Mouse (Mus musculus): ENCODE measurements around the gene Grap. TPM values are rescaled to one million over a fixed set of nuclear protein-coding genes. Genes with fewer than 3 reads are reported as not detected.

Grap gene
- total and polyA plus RNA-seq, 3 experiments: 4.3 to 10.0 (median 7.2) TPM

DNA sequence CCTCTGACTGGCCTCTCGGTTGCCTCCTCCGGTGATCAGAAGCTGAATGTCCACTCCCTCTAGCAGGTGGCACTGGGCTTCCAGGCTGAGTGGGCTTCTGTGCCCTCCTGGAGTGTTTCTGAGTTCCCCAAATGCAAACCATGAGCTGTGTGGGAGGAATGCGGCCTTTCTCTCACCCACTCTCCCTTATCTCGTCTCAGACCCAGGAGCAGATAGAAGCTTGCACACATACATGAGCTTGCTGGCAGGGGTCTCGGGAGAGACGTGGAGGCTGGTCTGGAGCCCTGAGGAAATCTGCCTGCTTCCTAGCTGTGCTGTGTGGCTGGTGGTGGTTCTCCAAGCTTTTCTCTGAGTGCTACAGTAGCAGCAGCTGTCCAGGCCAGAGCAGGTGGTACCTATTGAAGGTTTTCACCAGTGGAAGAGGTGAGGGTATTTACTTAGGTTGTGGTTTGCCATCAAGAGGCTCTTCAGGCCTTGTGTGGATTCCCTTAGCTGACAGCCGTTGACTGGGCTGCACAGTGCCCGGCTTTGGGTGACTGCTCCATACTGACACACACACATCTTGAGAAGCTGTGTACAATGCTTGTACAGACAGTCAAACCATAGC is 32.2 kb downstream of the Grap start:
- no peak overlapping the region for H3K4me3 ChIP-seq (ENCODE audit: low read depth, low read length)
- TF ChIP-seq GATA2 (IDR thresholded peaks at IDR 0.05; ENCODE audit: borderline replicate concordance, low read depth, low read length) (no peak), GATA1 (IDR thresholded peaks at IDR 0.05; ENCODE audit: borderline replicate concordance, low read length) (no peak), TAL1 (conservative IDR thresholded peaks at IDR 0.05; ENCODE audit: low read depth, low read length) (no peak), CTCF (IDR thresholded peaks at IDR 0.05; ENCODE audit: low read depth, low read length) (no peak), POLR2AphosphoS5 (IDR thresholded peaks at IDR 0.05; ENCODE audit: insufficient replicate concordance, low read depth, low read length) (no peak)
- H3K27me3 ChIP-seq (ENCODE audit: insufficient read depth, low read length): peaks cover 23% of the 10 kb centered on the region
- H3K4me1 ChIP-seq (ENCODE audit: insufficient read depth, low read depth, low read length): peaks cover 12% of the 10 kb centered on the region
- no peaks in the 10 kb centered on the region for H3K9me3 ChIP-seq (replicated peaks)
- DNase-seq (ENCODE audit: low spot score): no peak
- H3K36me3 ChIP-seq (replicated peaks): no peaks in the 10 kb centered on the region
- ATAC-seq (ENCODE audit: extremely low read depth, insufficient number of reproducible peaks, low FRiP score, poor library complexity, severe bottlenecking): no peak

DNA sequence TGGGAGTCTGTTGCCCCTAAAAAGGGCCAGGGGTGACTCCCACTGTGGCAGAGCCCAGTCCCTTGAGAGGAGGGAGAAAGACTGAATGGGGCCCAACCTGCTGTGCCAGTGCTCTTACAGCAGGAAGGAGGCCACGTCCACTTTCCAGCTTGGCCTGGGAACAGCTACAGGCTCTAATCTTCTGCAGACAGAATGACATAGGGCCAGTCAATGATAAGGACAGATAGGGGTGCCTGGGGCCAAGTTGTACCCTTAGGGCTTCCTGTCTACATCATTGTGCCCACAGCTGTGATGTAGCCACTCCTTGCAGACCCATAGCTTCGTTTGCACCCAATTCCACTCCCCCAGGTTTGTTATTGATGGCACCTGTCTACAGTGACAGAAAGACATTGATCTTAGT is 33.1 kb downstream of the Grap start:
- Histone ChIP-seq H3K4me1 (ENCODE audit: insufficient read depth, low read depth, low read length) (peaks cover 12% of the 10 kb centered on the region), H3K36me3 (replicated peaks) (no peaks in the 10 kb centered on the region), H3K27me3 (ENCODE audit: insufficient read depth, low read length) (peaks cover 23% of the 10 kb centered on the region), H3K4me3 (ENCODE audit: low read depth, low read length) (no peak overlapping the region), H3K9me3 (replicated peaks) (no peaks in the 10 kb centered on the region)
- ATAC-seq (ENCODE audit: extremely low read depth, insufficient number of reproducible peaks, low FRiP score, poor library complexity, severe bottlenecking) (no peak; the same call in 1 of the 2 replicates), DNase-seq (ENCODE audit: low spot score) (no peak)
- TF ChIP-seq GATA1 (IDR thresholded peaks at IDR 0.05; ENCODE audit: borderline replicate concordance, low read length): no peak
- no peak for TF ChIP-seq CTCF (IDR thresholded peaks at IDR 0.05; ENCODE audit: low read depth, low read length)
- TF ChIP-seq GATA2 (IDR thresholded peaks at IDR 0.05; ENCODE audit: borderline replicate concordance, low read depth, low read length): no peak
- TF ChIP-seq TAL1 (conservative IDR thresholded peaks at IDR 0.05; ENCODE audit: low read depth, low read length): no peak
- TF ChIP-seq POLR2AphosphoS5 (IDR thresholded peaks at IDR 0.05; ENCODE audit: insufficient replicate concordance, low read depth, low read length): no peak

DNA sequence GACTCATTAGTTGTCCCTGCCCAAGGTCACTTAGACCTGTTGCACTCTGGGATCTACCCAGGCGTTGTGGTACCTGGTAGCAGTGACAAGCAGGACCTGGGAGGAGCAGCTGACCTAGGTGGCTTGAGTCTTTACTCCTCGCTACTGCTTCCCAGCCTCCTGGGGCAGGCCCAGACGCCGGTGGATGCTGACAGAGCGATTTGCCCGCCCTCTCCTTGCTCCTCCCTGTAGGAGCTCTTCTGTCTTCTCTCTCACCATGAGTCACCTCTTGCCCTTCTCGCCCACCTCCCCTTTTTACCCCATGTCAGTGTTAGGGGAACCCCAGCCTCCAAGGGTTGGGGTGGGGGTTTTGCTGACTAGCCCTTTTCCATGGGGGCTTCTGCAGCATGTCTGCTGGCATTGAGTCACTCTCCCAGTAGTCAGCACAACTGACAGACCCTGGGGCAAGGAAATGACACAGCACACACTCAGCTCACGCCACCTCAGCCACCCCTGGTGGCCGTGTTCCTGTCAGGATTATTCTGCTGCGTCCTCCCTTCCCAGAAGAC is 33.9 kb downstream of the Grap start:
- H3K9me3 ChIP-seq (replicated peaks): no peaks in the 10 kb centered on the region
- no peak for ATAC-seq (ENCODE audit: extremely low read depth, insufficient number of reproducible peaks, low FRiP score, poor library complexity, severe bottlenecking)
- no peak for DNase-seq (ENCODE audit: low spot score)
- H3K4me3 ChIP-seq (ENCODE audit: low read depth, low read length): no peak overlapping the region
- H3K27me3 ChIP-seq (ENCODE audit: insufficient read depth, low read length): peaks cover 26% of the 10 kb centered on the region
- TF ChIP-seq GATA2 (IDR thresholded peaks at IDR 0.05; ENCODE audit: borderline replicate concordance, low read depth, low read length) (no peak), TAL1 (conservative IDR thresholded peaks at IDR 0.05; ENCODE audit: low read depth, low read length) (no peak), CTCF (IDR thresholded peaks at IDR 0.05; ENCODE audit: low read depth, low read length) (no peak), POLR2AphosphoS5 (IDR thresholded peaks at IDR 0.05; ENCODE audit: insufficient replicate concordance, low read depth, low read length) (no peak), GATA1 (IDR thresholded peaks at IDR 0.05; ENCODE audit: borderline replicate concordance, low read length) (no peak)
- no peaks in the 10 kb centered on the region for H3K36me3 ChIP-seq (replicated peaks)
- peaks cover 12% of the 10 kb centered on the region for H3K4me1 ChIP-seq (ENCODE audit: insufficient read depth, low read depth, low read length)

DNA sequence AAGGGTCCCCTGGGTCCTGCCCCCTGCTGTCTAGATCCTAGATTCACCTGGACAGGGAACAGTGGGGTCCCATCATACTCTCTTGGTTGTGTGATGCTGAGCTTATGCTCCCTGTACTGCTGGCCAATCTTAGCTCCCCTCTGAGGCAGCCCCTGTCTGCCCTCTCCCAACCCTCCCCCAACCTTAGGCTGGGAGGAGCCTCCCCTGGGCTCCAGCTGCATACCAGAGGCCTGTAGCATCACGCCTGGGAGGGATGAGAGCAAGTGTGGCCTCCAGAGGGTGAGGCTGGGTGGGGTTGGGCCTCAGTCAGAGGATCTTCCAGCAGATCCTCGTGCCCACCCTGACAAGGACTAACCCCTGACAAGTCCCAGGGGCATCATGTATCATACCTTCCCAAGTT is 34.5 kb downstream of the Grap start:
- ATAC-seq (ENCODE audit: extremely low read depth, insufficient number of reproducible peaks, low FRiP score, poor library complexity, severe bottlenecking): no peak
- no peak overlapping the region for H3K4me3 ChIP-seq (ENCODE audit: low read depth, low read length)
- no peaks in the 10 kb centered on the region for H3K36me3 ChIP-seq (replicated peaks)
- no peaks in the 10 kb centered on the region for H3K9me3 ChIP-seq (replicated peaks)
- H3K27me3 ChIP-seq (ENCODE audit: insufficient read depth, low read length): peaks cover 26% of the 10 kb centered on the region
- no peak for TF ChIP-seq CTCF (IDR thresholded peaks at IDR 0.05; ENCODE audit: low read depth, low read length)
- no peak for TF ChIP-seq POLR2AphosphoS5 (IDR thresholded peaks at IDR 0.05; ENCODE audit: insufficient replicate concordance, low read depth, low read length)
- TF ChIP-seq GATA2 (IDR thresholded peaks at IDR 0.05; ENCODE audit: borderline replicate concordance, low read depth, low read length): no peak
- TF ChIP-seq GATA1 (IDR thresholded peaks at IDR 0.05; ENCODE audit: borderline replicate concordance, low read length): no peak
- TF ChIP-seq TAL1 (conservative IDR thresholded peaks at IDR 0.05; ENCODE audit: low read depth, low read length): no peak
- no peak for DNase-seq (ENCODE audit: low spot score)
- peaks cover 12% of the 10 kb centered on the region for H3K4me1 ChIP-seq (ENCODE audit: insufficient read depth, low read depth, low read length)

DNA sequence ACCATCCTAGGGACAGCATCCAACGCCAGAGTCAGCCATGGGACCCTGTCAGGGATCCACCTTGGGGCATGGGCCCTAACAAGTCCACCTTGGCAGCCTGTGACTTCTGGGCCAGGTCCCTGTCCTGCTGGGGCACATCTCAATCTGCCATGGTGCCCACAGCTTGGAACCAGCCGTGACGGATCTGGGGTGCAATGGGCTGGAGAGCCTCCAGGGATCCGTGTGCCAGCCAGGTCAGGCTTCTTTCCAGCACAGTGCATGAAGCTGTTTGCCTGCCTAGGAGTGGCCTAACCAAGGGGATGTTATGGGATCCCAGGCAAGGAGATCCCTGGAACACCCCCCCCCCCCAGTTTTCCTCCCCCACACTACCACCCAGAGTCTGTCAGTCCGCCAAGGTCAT is 39.9 kb downstream of the Grap start:
- no peak for TF ChIP-seq GATA2 (IDR thresholded peaks at IDR 0.05; ENCODE audit: borderline replicate concordance, low read depth, low read length)
- TF ChIP-seq GATA1 (IDR thresholded peaks at IDR 0.05; ENCODE audit: borderline replicate concordance, low read length): no peak
- TF ChIP-seq POLR2AphosphoS5 (IDR thresholded peaks at IDR 0.05; ENCODE audit: insufficient replicate concordance, low read depth, low read length): no peak
- no peak for TF ChIP-seq CTCF (IDR thresholded peaks at IDR 0.05; ENCODE audit: low read depth, low read length)
- no peak for TF ChIP-seq TAL1 (conservative IDR thresholded peaks at IDR 0.05; ENCODE audit: low read depth, low read length)
- ATAC-seq (ENCODE audit: extremely low read depth, insufficient number of reproducible peaks, low FRiP score, poor library complexity, severe bottlenecking) (no peak), DNase-seq (ENCODE audit: low spot score) (no peak)
- Histone ChIP-seq H3K36me3 (replicated peaks) (no peaks in the 10 kb centered on the region), H3K27me3 (ENCODE audit: insufficient read depth, low read length) (peaks cover 20% of the 10 kb centered on the region; the same call in 1 of the 2 replicates), H3K4me1 (ENCODE audit: insufficient read depth, low read depth, low read length) (no peaks in the 10 kb centered on the region), H3K9me3 (replicated peaks) (no peaks in the 10 kb centered on the region), H3K4me3 (ENCODE audit: low read depth, low read length) (no peak overlapping the region)

DNA sequence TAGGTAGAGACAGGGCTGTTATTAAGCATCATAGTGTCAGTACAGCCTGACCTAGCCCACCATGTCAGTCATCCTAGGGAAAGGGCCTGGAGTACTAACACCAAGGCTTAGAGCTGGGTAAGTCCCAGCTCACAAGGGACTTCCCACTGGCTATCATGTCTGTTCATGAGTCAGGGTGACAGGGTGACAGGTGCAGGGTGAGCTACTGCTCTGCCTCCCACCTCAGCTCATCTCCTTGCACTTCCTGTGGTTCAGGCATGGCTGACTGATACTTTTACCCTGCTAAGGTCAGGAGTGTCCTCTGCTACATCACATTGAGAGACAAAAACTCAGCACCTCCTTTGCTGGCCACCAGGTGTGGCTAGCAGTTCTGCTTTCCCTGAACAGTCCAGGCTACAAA is 45.8 kb downstream of the Grap start:
- no peaks in the 10 kb centered on the region for H3K36me3 ChIP-seq (replicated peaks)
- TF ChIP-seq TAL1 (conservative IDR thresholded peaks at IDR 0.05; ENCODE audit: low read depth, low read length): no peak
- no peak for TF ChIP-seq GATA2 (IDR thresholded peaks at IDR 0.05; ENCODE audit: borderline replicate concordance, low read depth, low read length)
- no peak for TF ChIP-seq CTCF (IDR thresholded peaks at IDR 0.05; ENCODE audit: low read depth, low read length)
- no peak for TF ChIP-seq GATA1 (IDR thresholded peaks at IDR 0.05; ENCODE audit: borderline replicate concordance, low read length)
- TF ChIP-seq POLR2AphosphoS5 (IDR thresholded peaks at IDR 0.05; ENCODE audit: insufficient replicate concordance, low read depth, low read length): no peak
- peaks cover 22% of the 10 kb centered on the region for H3K27me3 ChIP-seq (ENCODE audit: insufficient read depth, low read length)

More for the DNA sequence above, 45.8 kb downstream of the Grap start:
- Histone ChIP-seq H3K9me3 (replicated peaks) (no peaks in the 10 kb centered on the region), H3K4me1 (ENCODE audit: insufficient read depth, low read depth, low read length) (no peaks in the 10 kb centered on the region), H3K4me3 (ENCODE audit: low read depth, low read length) (no peak overlapping the region)
- DNase-seq (ENCODE audit: low spot score) (no peak), ATAC-seq (ENCODE audit: extremely low read depth, insufficient number of reproducible peaks, low FRiP score, poor library complexity, severe bottlenecking) (no peak)
